Mouse (Mus musculus) liver, embryonic 11.5 days (tissue): ENCODE results near the gene Ppm1m. TPM values are rescaled to one million over a fixed set of nuclear protein-coding genes. Genes with fewer than 3 reads are reported as not detected.

ENCODE experiments used
- ATAC-seq: fragments of 200-750 bp; cut with Nextera tagmentation; replicated peaks from 2 replicates; pipeline ENCODE4 v1.8.0; 2017; ENCODE audit warnings: moderate number of reproducible peaks, mild to moderate bottlenecking, moderate TSS enrichment, moderate library complexity; ENCODE audit not compliant: low FRiP score
- DNase-seq: peaks from one replicate; pipeline ENCODE4 v3.0.0-alpha.2; 2017; ENCODE audit warnings: low spot score
- H3K27ac ChIP-seq: fragments of 300-500 bp; sonication (generic); 2 replicates; pipeline ENCODE4 v1.5.1; 2014; ENCODE audit warnings: mild to moderate bottlenecking, low read depth, low read length, control low read depth
- H3K27me3 ChIP-seq: fragments of 300-500 bp; sonication (generic); replicated peaks from 2 replicates; pipeline ENCODE4 v1.6.1; 2014; ENCODE audit warnings: low read length, mixed read lengths; ENCODE audit not compliant: control insufficient read depth, insufficient read depth
- H3K36me3 ChIP-seq: fragments of 300-500 bp; sonication (generic); 2 replicates; pipeline ENCODE4 v1.6.1; 2014; ENCODE audit warnings: mild to moderate bottlenecking, low read length, moderate library complexity, mixed read lengths; ENCODE audit not compliant: control insufficient read depth, insufficient read depth
- H3K4me1 ChIP-seq: fragments of 300-500 bp; sonication (generic); replicated peaks from 2 replicates; pipeline ENCODE4 v1.6.1; 2014; ENCODE audit warnings: low read length, mixed read lengths; ENCODE audit not compliant: control insufficient read depth, insufficient read depth
- H3K4me2 ChIP-seq: fragments of 300-500 bp; sonication (generic); 2 replicates; pipeline ENCODE4 v1.6.1; 2014; ENCODE audit warnings: mild to moderate bottlenecking, control low read depth, moderate library complexity
- H3K4me3 ChIP-seq: fragments of 300-500 bp; sonication (generic); 2 replicates; pipeline ENCODE4 v1.5.1; 2014; ENCODE audit warnings: low read depth, low read length, control low read depth
- H3K9ac ChIP-seq: fragments of 300-500 bp; sonication (generic); 2 replicates; pipeline ENCODE4 v1.6.1; 2014; ENCODE audit warnings: low read depth, low read length, control low read depth
- H3K9me3 ChIP-seq: fragments of 300-500 bp; sonication (generic); 2 replicates; pipeline ENCODE4 v1.6.1; 2016; ENCODE audit warnings: low read length, inconsistent platforms, mixed read lengths; ENCODE audit not compliant: control insufficient read depth
- WGBS: fragments of 180-500 bp; shearing (Covaris S2); extraction: QIAGEN DNeasy Blood & Tissue Kit; methylation state at CpG from one replicate; pipeline ENCODE4 v1.1.7; 2014; 5-methylcytosine and 5-hydroxymethylcytosine counted together
- polyA plus RNA-seq: library from polyadenylated mRNA; unstranded; fragments of >200 nt; fragmentation: Nextera tagmentation; extraction: Ambion mirVana; gene quantifications from 2 replicates; pipeline ENCODE4 v1.2.1, GENCODE M21; 2014

The Ppm1m gene
- 25.3 and 26.9 TPM in 2 replicates for polyA plus RNA-seq

- DNase-seq (no peak), ATAC-seq (no peak; the same call in 1 of the 2 replicates)
- no peaks in the 10 kb centered on the region for H3K36me3 ChIP-seq
- 38% methylated on average over 18 of the region's 18 CpGs for WGBS
- peak within 1 kb of the TSS; percentile 47 for H3K27ac ChIP-seq
- H3K4me3 ChIP-seq, result peak within 1 kb of the TSS; percentile 75
- peak within 1 kb of the TSS; percentile 69 for H3K4me2 ChIP-seq
- H3K9me3 ChIP-seq, result no peaks in the 10 kb centered on the region
- peaks cover 30% of the 10 kb centered on the region for H3K4me1 ChIP-seq
- H3K27me3 ChIP-seq, result no peaks in the 10 kb centered on the region
- H3K9ac ChIP-seq, result peak within 1 kb of the TSS; percentile 75
These were observed at the start of gene Ppm1m for GRCm38 (mm10) chr9:106199535-106200272. TSS of gene Ppm1m (minus strand) at chr9:106199746.

GRCm38 (mm10) chr9:106242813-106243488, 43.4 kb upstream of the Ppm1m start:
- no peaks in the 10 kb centered on the region for H3K27me3 ChIP-seq
- H3K4me1 ChIP-seq, result peaks cover 14% of the 10 kb centered on the region
- DNase-seq, result no peak
- ATAC-seq, result no peak
- peaks cover 32% of the 10 kb centered on the region for H3K36me3 ChIP-seq
- no peak overlapping the region for H3K4me2 ChIP-seq
- no peak overlapping the region for H3K9ac ChIP-seq
- no peak overlapping the region for H3K27ac ChIP-seq
- WGBS, result 66% methylated on average over 19 of the region's 19 CpGs
- H3K9me3 ChIP-seq, result no peaks in the 10 kb centered on the region
- no peak overlapping the region for H3K4me3 ChIP-seq

GRCm38 (mm10) chr9:106241541-106242164, 42.1 kb upstream of the Ppm1m start:
- no peak overlapping the region for H3K9ac ChIP-seq
- WGBS, result 85% methylated on average over 10 of the region's 10 CpGs
- no peak overlapping the region for H3K4me3 ChIP-seq
- H3K4me2 ChIP-seq, result no peak overlapping the region
- H3K9me3 ChIP-seq, result no peaks in the 10 kb centered on the region
- peaks cover 40% of the 10 kb centered on the region for H3K36me3 ChIP-seq
- peaks cover 6% of the 10 kb centered on the region for H3K4me1 ChIP-seq
- DNase-seq (no peak), ATAC-seq (no peak)
- no peaks in the 10 kb centered on the region for H3K27me3 ChIP-seq
- H3K27ac ChIP-seq, result no peak overlapping the region

GRCm38 (mm10) chr9:106237878-106238277, 38.3 kb upstream of the Ppm1m start:
- DNase-seq (no peak), ATAC-seq (no peak)
- Histone ChIP-seq H3K4me1 (no peaks in the 10 kb centered on the region), H3K27me3 (no peaks in the 10 kb centered on the region), H3K36me3 (peaks cover 51% of the 10 kb centered on the region), H3K9me3 (no peaks in the 10 kb centered on the region), H3K4me2 (no peak overlapping the region), H3K27ac (no peak overlapping the region), H3K4me3 (no peak overlapping the region), H3K9ac (no peak overlapping the region)
- WGBS, result 95% methylated on average over 10 of the region's 10 CpGs

GRCm38 (mm10) chr9:106237401-106237800, 37.9 kb upstream of the Ppm1m start:
- 86% methylated on average over 8 of the region's 8 CpGs for WGBS
- H3K27me3 ChIP-seq, result no peaks in the 10 kb centered on the region
- H3K27ac ChIP-seq, result no peak overlapping the region
- H3K9me3 ChIP-seq, result no peaks in the 10 kb centered on the region
- no peak overlapping the region for H3K4me3 ChIP-seq
- H3K4me1 ChIP-seq, result no peaks in the 10 kb centered on the region
- H3K36me3 ChIP-seq, result peaks cover 51% of the 10 kb centered on the region
- no peak overlapping the region for H3K9ac ChIP-seq
- DNase-seq, result no peak
- no peak overlapping the region for H3K4me2 ChIP-seq
- ATAC-seq, result no peak

- DNase-seq (no peak), ATAC-seq (no peak)
- 80% methylated on average over 3 of the region's 3 CpGs for WGBS
- H3K36me3 ChIP-seq, result peaks cover 46% of the 10 kb centered on the region
- no peaks in the 10 kb centered on the region for H3K27me3 ChIP-seq
- H3K4me2 ChIP-seq, result no peak overlapping the region
- H3K4me3 ChIP-seq, result no peak overlapping the region
- no peak overlapping the region for H3K27ac ChIP-seq
- no peak overlapping the region for H3K9ac ChIP-seq
- H3K4me1 ChIP-seq, result no peaks in the 10 kb centered on the region
- H3K9me3 ChIP-seq, result no peaks in the 10 kb centered on the region
These were observed 37.3 kb upstream of the Ppm1m start for GRCm38 (mm10) chr9:106236818-106237211.

GRCm38 (mm10) chr9:106236156-106236817, 36.7 kb upstream of the Ppm1m start:
- no peak overlapping the region for H3K27ac ChIP-seq
- no peaks in the 10 kb centered on the region for H3K9me3 ChIP-seq
- no peaks in the 10 kb centered on the region for H3K4me1 ChIP-seq
- DNase-seq (no peak), ATAC-seq (no peak)
- H3K27me3 ChIP-seq, result no peaks in the 10 kb centered on the region
- no peak overlapping the region for H3K9ac ChIP-seq
- 92% methylated on average over 23 of the region's 23 CpGs for WGBS
- H3K4me2 ChIP-seq, result no peak overlapping the region
- H3K4me3 ChIP-seq, result no peak overlapping the region
- peaks cover 41% of the 10 kb centered on the region for H3K36me3 ChIP-seq

GRCm38 (mm10) chr9:106235194-106235830, 35.8 kb upstream of the Ppm1m start:
- 90% methylated on average over 23 of the region's 23 CpGs for WGBS

More at GRCm38 (mm10) chr9:106235194-106235830, 35.8 kb upstream of the Ppm1m start:
- no peak for ATAC-seq
- H3K4me2 ChIP-seq, result no peak overlapping the region
- no peak overlapping the region for H3K27ac ChIP-seq
- H3K36me3 ChIP-seq, result peaks cover 35% of the 10 kb centered on the region
- DNase-seq, result no peak
- no peaks in the 10 kb centered on the region for H3K4me1 ChIP-seq
- H3K4me3 ChIP-seq, result no peak overlapping the region
- H3K27me3 ChIP-seq, result no peaks in the 10 kb centered on the region
- no peaks in the 10 kb centered on the region for H3K9me3 ChIP-seq
- no peak overlapping the region for H3K9ac ChIP-seq
